Mouse (Mus musculus): ENCODE measurements around the gene Cd86.

The Cd86 gene

DNA sequence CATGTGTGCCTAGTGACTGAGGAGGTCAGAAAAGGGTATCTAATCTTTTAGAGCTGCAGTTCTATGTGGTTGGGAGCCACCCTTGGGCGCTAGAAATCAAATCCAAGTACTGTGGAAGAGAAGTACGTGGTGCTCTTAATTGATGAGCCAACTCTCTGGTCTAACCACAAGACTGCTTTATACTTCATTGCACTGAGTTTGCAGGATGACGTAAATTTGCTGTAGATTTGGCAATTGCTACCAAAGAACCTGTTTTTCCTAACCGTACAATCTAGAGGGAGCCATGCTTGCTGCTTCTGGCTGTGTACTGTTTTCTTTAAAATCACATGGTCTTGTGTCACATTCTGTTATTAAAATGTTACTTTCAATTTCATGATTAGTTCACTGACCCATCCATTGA lies 10.0 kb downstream of the Cd86 start:
- no peak for DNase-seq (ENCODE audit: low read depth)

DNA sequence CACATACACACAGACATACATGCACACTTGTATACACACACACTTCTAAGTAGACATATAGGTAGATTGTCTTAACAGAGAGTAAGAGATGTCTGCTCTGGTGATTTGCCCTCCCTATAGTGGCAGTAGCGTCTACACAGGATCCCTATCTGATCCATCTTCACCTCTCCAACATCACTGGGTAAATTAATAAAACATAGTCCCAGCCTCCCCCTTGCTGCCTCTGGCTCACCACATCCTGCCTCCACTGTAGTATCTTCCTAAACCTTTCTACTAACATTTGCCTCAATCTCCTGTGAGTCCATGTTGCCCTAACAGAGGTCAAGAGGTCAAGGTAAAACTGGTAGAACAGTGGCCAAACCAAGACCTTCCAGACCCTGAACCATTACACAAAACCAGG lies 10.7 kb downstream of the Cd86 start:
- DNase-seq (ENCODE audit: low read depth), result no peak

DNA sequence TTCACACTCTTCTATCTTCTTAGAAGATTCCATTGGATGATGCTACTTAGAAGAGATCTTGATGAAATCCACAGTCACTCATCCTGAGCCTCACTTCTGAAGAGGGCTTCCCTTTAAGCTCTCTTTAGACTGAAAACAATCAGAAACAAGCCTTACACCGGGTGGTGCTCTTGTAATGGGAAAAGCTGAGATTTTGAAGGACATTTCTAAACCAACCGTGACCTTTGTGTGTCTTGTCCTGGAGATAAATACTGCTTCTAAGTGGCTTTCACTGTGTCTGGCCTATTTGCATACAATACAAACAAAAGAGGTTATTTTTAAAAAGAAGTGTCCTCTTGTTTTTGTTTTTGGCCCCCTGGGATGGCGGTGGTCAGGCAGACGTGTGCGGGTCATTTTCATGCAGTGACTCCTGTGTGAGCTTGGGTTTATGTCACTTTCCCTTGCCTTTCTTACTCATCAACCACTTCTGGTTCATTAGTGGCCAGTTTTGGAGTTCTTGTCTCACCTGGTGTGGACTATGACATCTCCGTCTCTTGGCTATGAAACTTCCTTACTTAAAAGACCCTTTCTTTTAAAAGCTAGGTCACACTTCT lies 14.6 kb downstream of the Cd86 start:
- no peak for DNase-seq (ENCODE audit: low read depth)

DNA sequence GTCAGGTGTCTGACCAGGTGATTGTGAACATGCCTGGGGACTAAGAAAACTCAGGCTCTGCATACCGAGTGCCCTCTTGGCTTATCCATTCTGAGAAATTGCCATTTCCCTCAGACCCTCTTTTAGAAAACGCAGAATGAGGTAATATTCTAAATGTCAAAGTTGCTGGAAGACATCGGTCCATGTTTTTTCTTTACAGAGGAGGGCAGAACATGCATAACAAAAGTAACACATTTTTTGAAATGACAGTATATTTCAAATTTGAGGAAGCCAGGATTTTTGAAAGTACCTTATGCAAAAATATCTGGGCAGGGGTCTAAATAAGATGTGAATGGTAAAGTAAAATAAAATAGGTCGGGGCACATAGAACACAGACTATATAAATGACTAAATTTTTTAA lies 15.4 kb downstream of the Cd86 start:
- no peak for DNase-seq (ENCODE audit: low read depth)

DNA sequence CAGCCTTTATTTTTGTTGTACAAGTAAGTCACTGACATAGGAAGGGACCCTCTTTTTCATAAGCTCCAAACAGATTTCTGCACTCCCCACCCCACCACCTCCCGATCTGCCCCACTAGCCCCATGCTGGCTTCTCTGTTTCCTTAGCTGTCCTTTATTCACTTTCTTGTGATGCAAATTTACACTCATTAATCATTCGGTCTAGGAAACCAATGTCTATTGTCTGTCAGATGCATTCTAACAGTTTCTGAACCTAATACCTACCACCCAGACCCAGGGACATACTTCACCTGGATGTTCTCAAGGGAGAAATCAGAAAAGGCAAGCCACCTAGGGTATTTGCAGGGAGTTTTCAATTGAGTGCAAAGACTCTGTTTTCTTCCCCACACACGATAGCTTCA lies 16.6 kb downstream of the Cd86 start:
- no peak for DNase-seq (ENCODE audit: low read depth)

DNA sequence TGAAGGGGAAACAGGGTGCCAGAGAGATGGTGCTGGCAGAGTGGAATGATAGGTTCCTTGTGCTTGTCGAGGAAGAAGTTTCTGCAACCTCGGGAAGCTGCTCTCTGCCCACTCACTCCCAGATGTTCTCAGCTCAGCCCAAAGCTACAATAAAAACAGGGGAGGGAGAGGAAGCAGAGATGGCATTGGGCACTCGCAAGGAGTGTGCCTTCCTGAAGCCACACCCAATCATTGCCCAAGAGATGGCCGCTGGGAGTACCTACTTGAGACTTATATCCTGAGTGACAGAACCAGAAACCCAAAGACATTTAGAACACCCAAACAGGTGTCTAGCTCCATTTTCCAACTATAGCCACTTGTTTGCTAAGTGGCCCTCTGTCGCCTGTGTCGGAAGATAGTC lies 20.8 kb downstream of the Cd86 start:
- no peak for DNase-seq (ENCODE audit: low read depth)

DNA sequence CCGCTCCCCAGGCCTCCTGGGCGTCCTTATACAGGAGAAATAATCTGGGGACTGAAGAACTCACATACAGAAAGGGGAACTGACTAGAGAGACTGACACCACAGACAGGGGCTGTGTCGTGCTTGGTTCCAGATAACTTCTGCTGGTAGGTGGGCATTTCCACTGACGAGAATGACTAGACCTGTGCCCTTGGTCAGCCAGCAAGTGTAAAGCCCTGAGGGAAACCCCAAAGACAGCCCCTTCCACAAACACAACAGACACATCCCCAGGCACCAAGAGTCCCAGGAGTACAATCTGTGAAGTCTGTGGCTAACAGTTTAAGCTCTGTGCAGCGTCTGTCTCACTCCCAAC lies 23.2 kb downstream of the Cd86 start:
- DNase-seq (ENCODE audit: low read depth), result no peak

DNA sequence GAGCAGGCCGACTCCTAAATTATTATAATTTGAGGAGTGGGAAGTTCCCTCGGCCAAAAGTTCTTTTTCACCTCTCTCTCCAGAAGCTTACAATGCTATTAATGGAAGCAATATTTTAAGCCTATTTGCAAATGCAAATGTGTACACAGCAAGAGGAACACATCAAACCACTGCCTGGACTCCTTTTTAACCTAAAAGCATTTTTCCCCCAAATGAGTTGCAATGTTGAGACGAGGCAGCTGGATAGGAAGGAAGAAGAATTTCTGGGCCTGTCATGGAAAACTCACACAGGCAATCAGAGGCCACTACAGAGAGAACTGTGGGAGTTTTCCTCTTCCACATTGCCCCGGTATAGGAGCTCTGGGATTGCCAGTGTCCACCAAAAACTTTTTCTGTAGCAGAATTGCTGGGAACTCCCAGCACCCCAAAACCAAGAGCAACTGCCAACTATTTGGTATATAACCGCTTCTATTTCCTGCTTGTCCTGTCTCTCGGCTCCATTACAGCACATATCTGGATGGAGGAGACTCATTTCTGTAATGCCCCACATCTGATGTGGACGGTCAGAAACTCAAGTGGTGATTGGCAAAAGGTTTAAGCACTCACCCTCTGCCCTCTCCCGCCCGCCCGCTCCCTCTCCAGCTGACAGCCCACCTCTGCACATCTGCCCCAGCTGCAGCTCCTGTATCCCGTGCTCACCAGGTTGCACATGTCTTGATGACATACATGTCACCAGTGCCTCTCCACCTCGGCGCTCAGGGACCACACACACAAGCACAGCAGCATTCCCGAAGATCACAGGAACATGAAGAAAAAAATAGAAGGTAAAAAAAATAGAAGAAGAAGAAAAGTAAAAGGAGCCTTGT lies 23.8 kb downstream of the Cd86 start:
- DNase-seq (ENCODE audit: low read depth), result no peak

DNA sequence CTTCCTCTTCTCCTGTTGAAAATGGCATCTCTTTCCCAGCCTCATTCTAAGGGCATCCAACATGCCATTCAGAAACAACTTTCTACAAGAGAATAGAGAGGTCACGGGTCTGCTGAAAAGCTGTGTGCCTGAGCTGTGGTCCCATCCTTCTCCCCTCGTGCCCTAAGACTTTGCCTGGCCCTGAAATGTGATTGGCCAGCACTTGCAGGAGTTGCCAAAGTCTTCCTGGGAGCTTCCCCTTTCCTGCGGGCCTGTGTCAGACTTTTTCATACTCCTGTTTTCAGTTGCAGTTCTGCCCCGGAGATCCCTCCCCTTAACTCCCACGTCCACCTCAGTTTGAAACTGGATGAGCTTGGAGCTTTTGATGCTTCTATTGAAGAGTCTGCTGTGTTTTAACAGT lies 24.9 kb downstream of the Cd86 start:
- no peak for DNase-seq (ENCODE audit: low read depth)

DNA sequence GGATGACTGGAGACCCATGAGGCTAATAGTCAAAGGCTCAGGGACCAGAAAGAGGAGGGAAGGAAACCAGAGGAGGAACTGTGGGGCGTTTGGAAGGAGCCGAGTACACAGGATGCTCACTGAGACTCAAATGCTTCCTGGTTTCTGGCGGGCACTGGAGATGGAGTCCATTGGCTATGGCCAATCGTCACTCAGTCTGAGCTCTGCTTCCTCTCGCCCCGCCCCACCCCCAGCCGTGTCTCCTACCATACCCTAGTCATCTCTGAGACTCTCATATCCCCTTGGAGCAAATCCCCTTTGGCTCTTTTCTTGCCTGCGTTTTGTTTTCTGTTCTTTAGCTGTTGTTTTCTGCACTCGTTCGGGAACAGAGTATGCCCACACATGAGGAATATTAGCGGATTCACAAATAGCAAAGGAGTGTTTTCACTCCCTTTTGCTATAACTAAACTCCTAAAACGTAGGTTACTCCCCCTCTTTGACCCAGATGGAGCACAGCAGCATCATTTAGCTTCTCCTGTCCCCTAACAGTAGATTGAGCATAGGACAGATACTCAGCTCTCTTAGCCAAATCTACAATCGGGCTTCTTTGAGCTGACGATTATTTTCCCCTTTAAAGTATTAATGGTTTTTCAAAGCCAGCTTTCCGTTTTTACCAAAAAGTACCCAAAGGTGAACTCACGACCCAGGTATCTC lies 25.9 kb downstream of the Cd86 start:
- DNase-seq (ENCODE audit: low read depth), result no peak

DNA sequence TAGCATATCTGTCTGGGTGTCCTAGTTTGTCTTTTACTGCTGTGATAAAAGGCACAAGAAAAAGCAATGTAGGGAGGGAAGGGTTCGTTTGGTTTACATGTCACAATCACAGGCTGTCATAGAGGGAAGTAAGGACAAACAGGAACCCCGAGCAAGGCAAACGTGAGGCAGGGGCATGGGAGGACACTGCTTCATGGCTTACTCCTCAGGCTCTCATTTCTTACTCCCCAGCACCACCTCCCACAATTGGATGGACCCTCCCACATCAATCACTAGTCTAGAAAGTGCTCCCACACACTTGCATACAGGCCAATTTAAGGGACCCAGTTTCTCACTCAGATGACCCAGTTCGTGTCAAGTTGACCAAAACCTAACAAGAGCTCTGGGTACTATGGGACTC lies 29.1 kb downstream of the Cd86 start:
- DNase-seq (ENCODE audit: low read depth), result no peak

DNA sequence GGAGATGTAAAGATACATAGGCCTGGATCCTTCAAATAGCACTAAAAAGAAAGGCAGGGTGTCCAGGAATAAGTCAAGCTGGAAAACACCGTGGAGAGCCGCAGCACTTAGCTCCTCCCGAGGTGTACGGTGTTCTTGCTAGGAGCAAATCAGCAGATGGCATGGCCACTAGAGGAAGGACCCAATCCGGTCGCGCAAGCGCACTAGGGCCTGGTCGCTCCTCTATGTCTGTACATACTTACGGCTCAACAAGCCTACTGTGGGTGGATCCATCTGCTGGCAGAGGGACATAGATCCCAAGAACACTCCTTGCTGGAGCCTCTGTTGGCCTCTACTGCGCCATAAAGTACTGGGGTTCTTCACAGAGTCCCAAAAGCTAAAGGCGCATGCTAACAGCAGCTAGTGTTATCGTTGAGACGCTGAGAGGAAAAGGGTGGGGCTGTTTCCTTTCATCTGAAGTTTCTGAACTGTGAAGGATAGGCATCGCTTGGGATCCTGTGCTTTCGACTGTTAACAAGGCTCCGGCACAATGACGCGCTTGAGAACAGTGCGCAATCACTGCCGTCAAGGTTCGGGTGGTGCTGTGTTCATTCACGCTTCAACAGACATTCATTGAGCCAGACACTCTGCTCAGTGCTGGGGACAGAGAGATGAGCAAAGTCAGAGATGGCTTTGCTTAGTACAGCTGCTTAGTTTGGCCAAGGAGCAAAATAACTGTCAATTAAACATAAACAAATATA lies 30.7 kb downstream of the Cd86 start:
- DNase-seq (ENCODE audit: low read depth), result no peak

DNA sequence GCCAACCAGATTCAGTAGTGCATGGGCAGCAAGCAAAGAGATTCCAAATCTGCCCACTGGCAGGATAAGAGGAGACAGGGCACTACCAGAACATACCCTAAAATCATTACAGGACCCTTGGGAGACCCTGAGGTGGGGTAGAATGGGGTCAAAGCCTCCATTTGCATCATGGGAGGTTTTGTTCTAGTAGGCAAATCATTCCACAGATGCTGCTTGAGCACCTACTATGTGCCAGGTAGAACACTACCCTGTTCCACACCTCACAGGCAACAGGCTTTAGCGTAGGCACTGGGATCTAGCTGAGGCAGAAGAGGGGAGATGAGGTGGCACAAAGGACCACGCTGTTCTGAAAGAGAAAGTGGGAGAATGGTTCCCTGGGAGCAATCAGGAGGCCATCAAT lies 31.5 kb downstream of the Cd86 start:
- no peak for DNase-seq (ENCODE audit: low read depth)

DNA sequence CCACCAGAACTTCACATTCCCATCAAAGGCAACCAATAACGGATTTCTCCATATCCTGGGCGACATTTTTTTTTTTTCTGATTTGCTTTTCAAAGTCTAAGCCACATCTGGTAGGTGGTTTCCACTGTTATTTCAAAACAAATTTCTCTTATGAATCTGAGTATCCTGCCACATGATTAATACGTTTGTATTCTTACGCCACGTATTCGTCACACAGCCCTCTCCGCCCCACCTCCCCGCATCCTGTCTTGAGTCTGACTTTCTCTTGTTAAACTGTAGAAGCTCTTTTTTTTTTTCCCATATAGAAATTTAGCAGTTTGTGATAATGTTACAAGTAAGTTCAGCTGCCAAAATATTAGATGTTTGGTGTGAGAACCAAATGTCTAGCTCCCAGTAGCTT lies 33.7 kb downstream of the Cd86 start:
- DNase-seq (ENCODE audit: low read depth), result no peak

DNA sequence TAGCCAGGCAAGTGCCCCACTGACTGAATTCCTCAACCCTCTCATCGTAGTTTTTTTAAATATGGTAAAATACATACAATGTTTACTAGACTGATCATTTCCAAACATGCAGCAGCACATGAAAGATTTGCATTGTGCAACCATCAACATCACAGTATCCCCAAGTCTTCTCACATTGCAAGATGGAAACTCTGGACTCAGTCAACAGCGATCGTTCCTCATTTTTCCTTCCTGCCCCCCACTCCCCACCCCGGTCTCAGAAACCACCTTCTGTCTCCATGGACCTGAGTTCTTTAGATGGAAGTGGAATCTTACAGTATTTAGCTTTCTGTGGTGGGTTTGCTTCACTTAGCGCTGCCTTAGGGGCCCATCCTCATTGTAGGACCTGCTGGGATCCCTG lies 34.3 kb downstream of the Cd86 start:
- no peak for DNase-seq (ENCODE audit: low read depth)

DNA sequence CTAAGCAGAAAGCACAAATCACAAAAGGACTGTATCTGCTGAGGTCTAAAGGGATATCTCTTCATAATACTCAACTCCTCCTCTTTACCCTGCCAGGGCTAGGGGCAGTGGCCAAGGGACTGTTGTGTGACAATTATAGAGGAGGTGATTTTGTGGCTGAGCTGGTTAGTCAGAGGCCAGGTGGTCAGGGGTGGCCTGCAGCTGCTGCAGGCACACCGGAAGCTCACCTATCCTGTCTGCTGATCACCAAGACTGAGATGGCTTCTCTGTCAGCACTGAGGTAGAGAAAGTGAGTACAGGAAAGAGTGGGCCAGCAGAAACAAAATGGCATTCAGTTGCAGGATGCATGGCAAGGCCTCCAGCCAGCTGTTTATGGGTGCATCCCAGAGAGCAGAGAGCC lies 38.1 kb downstream of the Cd86 start:
- DNase-seq (ENCODE audit: low read depth), result no peak

DNA sequence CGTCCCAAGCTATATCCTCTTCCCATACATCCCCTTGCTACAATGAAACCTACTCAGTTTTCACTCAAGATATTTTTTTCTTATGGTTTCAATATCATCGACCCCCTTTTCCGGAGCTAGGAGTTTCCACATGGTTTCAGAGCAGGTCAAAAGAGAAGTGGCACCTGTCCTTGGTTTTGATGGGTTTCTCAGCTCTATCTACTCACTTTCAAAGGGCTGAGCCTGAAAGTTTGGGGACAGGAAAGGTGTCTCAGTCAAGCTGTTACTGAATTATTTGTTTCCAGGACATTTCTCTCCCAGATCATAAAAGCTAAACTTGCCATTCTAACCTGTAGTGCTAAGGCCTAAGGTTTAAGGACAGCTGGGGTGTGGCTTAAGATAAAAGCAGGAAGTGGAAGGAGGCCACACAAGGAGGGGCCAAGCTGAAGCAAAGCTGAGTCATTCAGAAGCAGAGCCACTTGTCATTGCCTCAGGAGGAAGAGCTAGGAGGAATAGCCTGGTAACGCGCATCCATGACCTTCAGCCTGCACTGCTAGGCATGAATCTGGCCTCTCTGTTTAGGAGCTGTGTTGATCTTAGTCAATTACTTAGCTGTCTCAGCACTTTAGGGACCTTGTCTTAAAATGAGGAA lies 39.2 kb downstream of the Cd86 start:
- DNase-seq (ENCODE audit: low read depth), result peak; percentile 31

DNA sequence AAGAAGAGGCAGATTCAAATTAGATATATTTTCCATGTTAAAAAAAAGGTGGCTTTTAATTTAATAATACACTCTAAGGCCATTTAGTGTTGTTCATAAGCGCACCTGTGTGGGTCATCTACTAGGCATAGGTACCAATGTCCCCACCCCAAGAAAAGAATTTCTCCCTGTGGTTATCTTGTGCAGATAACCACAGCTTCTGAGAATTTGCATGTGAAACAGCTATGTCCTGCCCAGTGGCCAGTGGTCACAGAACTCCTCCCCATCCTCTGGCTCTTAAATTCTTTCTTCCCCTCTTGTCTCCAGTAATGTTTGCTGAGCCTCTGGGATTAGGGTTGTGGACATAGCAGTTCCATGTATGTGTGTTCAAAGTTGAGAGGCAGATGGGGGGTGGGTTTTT lies 40.0 kb downstream of the Cd86 start:
- no peak for DNase-seq (ENCODE audit: low read depth)

DNA sequence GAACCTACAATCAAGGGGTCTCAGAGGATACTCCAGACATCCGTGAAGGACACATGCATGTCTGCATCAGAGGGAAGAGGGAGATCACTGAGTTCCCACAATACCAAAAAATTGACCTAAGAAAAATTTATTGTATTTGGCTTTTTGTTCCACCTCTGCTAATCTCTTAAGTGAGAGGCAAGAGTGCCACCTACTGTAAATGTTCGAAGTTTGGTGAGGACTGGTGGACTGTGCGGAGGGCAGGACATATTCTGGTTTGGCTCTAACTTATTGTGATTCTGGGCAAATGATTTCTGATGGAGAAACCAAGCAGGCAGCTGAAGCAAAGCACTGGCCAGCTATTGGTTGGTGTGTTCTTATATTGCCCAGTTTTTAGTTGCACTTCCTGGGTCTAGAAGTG lies 43.6 kb downstream of the Cd86 start:
- no peak for DNase-seq (ENCODE audit: low read depth)

DNA sequence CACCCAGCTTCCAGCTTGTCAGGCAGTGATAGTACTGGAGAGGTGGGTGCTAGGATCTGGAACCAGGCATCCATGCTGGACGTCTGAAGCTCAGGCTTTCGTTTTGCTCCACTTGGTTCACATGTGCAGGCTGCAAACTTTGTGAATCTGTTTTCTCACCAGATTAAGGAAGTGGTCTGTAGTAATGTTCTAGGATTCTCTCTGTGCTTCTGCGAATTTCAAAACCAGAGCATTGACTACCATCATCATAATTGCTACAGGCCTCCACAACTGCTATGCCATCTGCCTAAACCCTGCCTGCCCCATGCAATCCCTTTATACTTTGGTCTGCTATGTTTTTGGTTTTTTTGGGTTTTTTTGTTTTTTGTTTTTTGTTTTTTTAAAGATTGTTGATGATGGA lies 44.8 kb downstream of the Cd86 start:
- no peak for DNase-seq (ENCODE audit: low read depth)

DNA sequence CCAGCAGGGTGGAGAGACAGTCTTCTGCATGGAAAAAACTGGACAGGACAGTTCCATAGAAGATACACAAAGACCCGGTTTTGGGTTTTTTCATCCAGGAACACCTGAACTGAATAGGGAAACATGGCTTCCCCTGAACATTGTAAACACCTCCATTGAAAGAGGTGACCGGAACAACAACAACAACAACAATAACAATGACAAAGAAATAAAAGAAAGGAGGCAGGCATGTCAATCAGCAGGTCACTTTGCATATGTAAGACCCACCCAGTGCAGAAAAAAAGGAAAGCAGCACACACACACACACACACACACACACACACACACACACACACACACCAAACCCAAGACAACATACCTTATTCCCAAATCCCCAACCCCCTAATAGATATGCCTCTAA lies 52.2 kb downstream of the Cd86 start:
- DNase-seq (ENCODE audit: low read depth), result no peak

DNA sequence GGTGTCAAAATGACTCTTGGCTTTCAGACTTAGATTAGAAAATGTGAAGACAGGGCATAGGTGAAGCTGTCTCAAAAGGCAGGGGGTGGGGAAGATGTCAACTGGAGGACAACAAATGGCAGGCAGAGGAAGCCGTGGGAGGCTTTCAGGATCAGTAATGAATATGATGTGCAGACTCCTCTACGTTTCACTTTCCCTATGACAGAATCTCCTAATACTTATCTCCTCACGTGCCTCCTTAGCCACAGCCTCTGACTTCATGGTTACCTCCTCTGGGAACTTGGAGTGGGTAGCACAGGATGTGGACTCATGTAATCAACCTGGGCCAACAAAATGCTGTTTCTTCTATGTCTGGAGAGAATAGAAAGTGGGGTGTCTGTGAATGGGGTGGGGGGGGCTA lies 63.2 kb downstream of the Cd86 start:
- no peak for DNase-seq (ENCODE audit: low read depth)
